Mouse (Mus musculus) kidney, postnatal 0 days (tissue): ENCODE measurements around the gene Tcaf1. TPM values are rescaled to one million over a fixed set of nuclear protein-coding genes. Genes with fewer than 3 reads are reported as not detected.

Source experiments
- ATAC-seq: fragments of 200-750 bp; cut with Nextera tagmentation; replicated peaks from 2 replicates; pipeline ENCODE4 v1.8.0; 2017; ENCODE audit warnings: low read depth, moderate number of reproducible peaks, moderate TSS enrichment, moderate library complexity; ENCODE audit not compliant: low FRiP score
- DNase-seq: peaks from one replicate; pipeline ENCODE4 v3.0.0-alpha.2; 2016; ENCODE audit warnings: low spot score
- H3K27ac ChIP-seq: fragments of 300-500 bp; sonication (generic); 2 replicates; pipeline ENCODE4 v1.5.1; 2014; ENCODE audit warnings: mild to moderate bottlenecking
- H3K27me3 ChIP-seq: fragments of 300-500 bp; sonication (generic); 2 replicates; pipeline ENCODE4 v1.6.1; 2014; ENCODE audit warnings: low read length, mixed read lengths; ENCODE audit not compliant: insufficient read depth
- H3K36me3 ChIP-seq: fragments of 300-500 bp; sonication (generic); 2 replicates; pipeline ENCODE4 v1.6.1; 2014; ENCODE audit warnings: low read length, mixed read lengths; ENCODE audit not compliant: insufficient read depth
- H3K4me1 ChIP-seq: fragments of 300-500 bp; sonication (generic); replicated peaks from 2 replicates; pipeline ENCODE4 v1.6.1; 2014; ENCODE audit warnings: antibody characterized with exemption, low read length, mixed read lengths; ENCODE audit not compliant: insufficient read depth
- H3K4me2 ChIP-seq: fragments of 300-500 bp; sonication (generic); 2 replicates; pipeline ENCODE4 v1.6.1; 2014; ENCODE audit warnings: mild to moderate bottlenecking, low read length, moderate library complexity, mixed read lengths
- H3K4me3 ChIP-seq: fragments of 300-500 bp; sonication (generic); replicated peaks from 2 replicates; pipeline ENCODE4 v1.5.1; 2014; ENCODE audit warnings: low read depth, low read length
- H3K9ac ChIP-seq: fragments of 300-500 bp; sonication (generic); 2 replicates; pipeline ENCODE4 v1.6.1; 2014; ENCODE audit warnings: low read depth, low read length
- H3K9me3 ChIP-seq: fragments of 300-500 bp; sonication (generic); replicated peaks from 2 replicates; pipeline ENCODE4 v1.6.1; 2016; ENCODE audit warnings: low read length, inconsistent platforms, mixed read lengths
- CTCF ChIP-seq: IDR thresholded peaks from 2 replicates; pipeline ENCODE4 v1.5.1; 2016; ENCODE audit warnings: antibody characterized with exemption, low read depth, mild to moderate bottlenecking, moderate library complexity
- WGBS: fragments of 180-500 bp; shearing (Covaris S2); extraction: QIAGEN DNeasy Blood & Tissue Kit; methylation state at CpG from one replicate; pipeline ENCODE4 v1.1.7; 2014; 5-methylcytosine and 5-hydroxymethylcytosine counted together
- polyA plus RNA-seq: library from polyadenylated mRNA; unstranded; fragments of >200 nt; fragmentation: Nextera tagmentation; extraction: Ambion mirVana; gene quantifications from 2 replicates; pipeline ENCODE4 v1.2.1, GENCODE M21; 2015

Gene Tcaf1
- 59.6 and 63.4 TPM in 2 replicates for polyA plus RNA-seq

DNA sequence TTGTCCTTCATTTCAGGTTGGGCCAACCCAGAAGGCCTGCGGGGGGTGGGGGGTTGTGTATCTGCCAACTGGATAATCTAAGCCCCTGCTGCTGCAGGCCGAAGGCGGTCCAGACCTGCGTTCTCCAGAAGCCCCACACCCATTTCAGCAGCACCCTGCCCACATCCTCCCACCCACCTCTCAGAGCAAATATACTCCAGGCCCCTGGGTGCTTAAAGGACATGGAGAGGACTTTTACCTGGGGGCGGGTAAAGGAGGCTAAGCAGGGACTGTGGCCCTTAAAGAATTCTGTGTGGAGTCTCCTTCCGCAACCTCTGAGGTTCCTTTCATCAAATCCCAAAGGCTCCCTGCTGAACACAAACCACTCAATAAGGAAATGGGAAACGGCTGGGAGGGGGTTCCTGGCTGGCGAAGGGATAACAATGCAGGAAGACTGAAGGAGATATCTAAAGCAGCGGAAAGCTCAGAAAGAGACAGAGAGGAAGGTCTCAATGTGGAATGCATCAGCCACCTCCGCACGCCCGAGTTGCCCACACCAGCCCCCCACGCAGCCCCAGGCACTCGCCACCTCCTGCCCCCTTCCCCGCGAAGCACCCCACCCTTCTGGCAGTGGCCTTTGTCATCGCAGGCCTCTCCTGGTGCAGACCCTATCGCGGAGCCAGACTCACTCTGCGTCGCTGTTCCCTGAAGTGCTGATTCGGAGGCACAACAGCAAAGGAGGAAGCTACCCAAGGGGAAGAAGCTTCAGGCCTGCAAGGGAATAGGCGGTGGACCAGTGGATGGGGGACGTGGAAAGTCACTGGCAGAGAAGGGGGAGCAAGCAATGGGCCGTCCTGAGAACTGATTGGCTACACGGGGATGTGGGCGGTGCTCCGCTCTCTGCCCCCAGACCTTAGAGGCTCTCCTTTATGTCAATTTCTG lies at the start of gene Tcaf1:
Tcaf1 (minus strand) TSS at position 798 of the 921 bp plus-strand sequence.
- peak within 1 kb of the TSS; percentile 64 for H3K9ac ChIP-seq
- no peak for TF ChIP-seq CTCF
- H3K4me1 ChIP-seq, result no peaks in the 10 kb centered on the region
- H3K36me3 ChIP-seq, result no peaks in the 10 kb centered on the region
- peak within 1 kb of the TSS; percentile 81 for H3K27ac ChIP-seq
- H3K4me3 ChIP-seq, result peak within 1 kb of the TSS; percentile 77
- DNase-seq (peak; percentile 97), ATAC-seq (peak; percentile 99)
- no peaks in the 10 kb centered on the region for H3K27me3 ChIP-seq
- H3K4me2 ChIP-seq, result peak within 1 kb of the TSS; percentile 78
- H3K9me3 ChIP-seq, result no peaks in the 10 kb centered on the region
- WGBS, result under 1% methylated on average over 28 of the region's 28 CpGs

DNA sequence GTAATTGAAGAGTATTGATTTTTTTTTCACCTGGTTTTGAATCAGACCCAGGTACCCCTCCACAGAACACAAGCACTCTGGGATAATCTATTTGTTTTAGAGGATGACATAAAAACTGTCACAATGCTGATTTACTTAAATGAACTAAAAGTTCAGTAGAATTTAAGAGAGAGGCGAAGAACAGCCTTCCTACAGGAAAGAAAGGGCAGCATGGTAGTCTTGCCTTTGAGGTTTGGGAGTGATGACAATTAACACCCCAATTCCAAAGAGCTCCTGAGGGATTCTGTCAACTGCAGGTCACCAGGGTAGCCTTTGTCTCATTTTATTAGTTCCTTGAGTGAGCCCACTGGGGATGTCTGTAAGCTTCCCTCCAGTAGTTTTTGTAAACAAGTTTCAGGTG lies 46.2 kb upstream of the Tcaf1 start, which contains the start of gene Olfr38:
Olfr38 (plus strand) TSS at position 301 of the 400 bp plus-strand sequence.
- 45% methylated on average over 1 of the region's 1 CpGs for WGBS
- Histone ChIP-seq H3K9ac (no peak within 1 kb of the TSS), H3K4me3 (no peak within 1 kb of the TSS), H3K27me3 (no peaks in the 10 kb centered on the region), H3K36me3 (no peaks in the 10 kb centered on the region), H3K9me3 (no peaks in the 10 kb centered on the region), H3K4me2 (no peak within 1 kb of the TSS), H3K27ac (no peak within 1 kb of the TSS), H3K4me1 (no peaks in the 10 kb centered on the region)
- ATAC-seq, result no peak
- no peak for TF ChIP-seq CTCF
- DNase-seq, result no peak

- TF ChIP-seq CTCF, result no peak
- ATAC-seq, result no peak
- no peaks in the 10 kb centered on the region for H3K4me1 ChIP-seq
These were observed 38.0 kb upstream of the Tcaf1 start for GRCm38 (mm10) chr6:42747846-42748245.

GRCm38 (mm10) chr6:42742303-42742702 lies 32.4 kb upstream of the Tcaf1 start:
- Histone ChIP-seq H3K9ac (no peak overlapping the region), H3K4me1 (no peaks in the 10 kb centered on the region), H3K27me3 (no peaks in the 10 kb centered on the region), H3K9me3 (no peaks in the 10 kb centered on the region), H3K4me2 (no peak overlapping the region), H3K36me3 (no peaks in the 10 kb centered on the region), H3K27ac (no peak overlapping the region), H3K4me3 (no peak overlapping the region)
- DNase-seq (no peak), ATAC-seq (no peak)
- no peak for TF ChIP-seq CTCF
- 48% methylated on average over 5 of the region's 5 CpGs for WGBS

More at GRCm38 (mm10) chr6:42747846-42748245, 38.0 kb upstream of the Tcaf1 start:
- Histone ChIP-seq H3K4me3 (no peak overlapping the region), H3K27ac (no peak overlapping the region), H3K36me3 (no peaks in the 10 kb centered on the region), H3K9ac (no peak overlapping the region), H3K4me2 (no peak overlapping the region), H3K9me3 (no peaks in the 10 kb centered on the region), H3K27me3 (no peaks in the 10 kb centered on the region)
- no peak for DNase-seq

DNA sequence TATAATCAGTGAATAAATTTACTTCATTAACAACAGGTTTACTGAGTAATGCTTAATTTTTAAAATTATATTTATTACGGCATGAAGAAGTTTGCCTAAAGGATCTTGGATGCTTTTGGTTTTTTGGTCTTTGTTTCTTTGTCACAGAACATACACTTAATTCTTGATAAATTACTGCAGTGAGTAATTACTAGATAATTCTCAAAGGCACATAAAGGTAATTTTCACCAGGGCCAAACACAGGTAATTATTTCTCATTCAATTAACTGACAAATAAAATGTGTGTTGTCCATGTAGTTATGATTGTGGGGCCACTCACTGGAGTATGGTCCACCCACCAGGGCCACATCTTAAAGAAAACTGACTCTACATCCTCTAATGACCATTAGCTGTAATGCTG lies 29.2 kb upstream of the Tcaf1 start, which contains the start of gene Olfr453:
Olfr453 (plus strand) TSS at position 301 of the 400 bp plus-strand sequence.
- no peaks in the 10 kb centered on the region for H3K4me1 ChIP-seq
- H3K9me3 ChIP-seq, result no peaks in the 10 kb centered on the region
- no peaks in the 10 kb centered on the region for H3K36me3 ChIP-seq
- H3K27ac ChIP-seq, result no peak within 1 kb of the TSS
- no peak within 1 kb of the TSS for H3K4me3 ChIP-seq
- ATAC-seq, result no peak
- no peak for DNase-seq
- TF ChIP-seq CTCF, result no peak
- H3K27me3 ChIP-seq, result no peaks in the 10 kb centered on the region
- no peak within 1 kb of the TSS for H3K4me2 ChIP-seq
- H3K9ac ChIP-seq, result no peak within 1 kb of the TSS
- 95% methylated on average over 1 of the region's 1 CpGs for WGBS

- no peaks in the 10 kb centered on the region for H3K4me1 ChIP-seq
- no peaks in the 10 kb centered on the region for H3K27me3 ChIP-seq
- no peak overlapping the region for H3K4me3 ChIP-seq
- no peaks in the 10 kb centered on the region for H3K9me3 ChIP-seq
- DNase-seq (no peak), ATAC-seq (no peak)
- no peaks in the 10 kb centered on the region for H3K36me3 ChIP-seq
- H3K9ac ChIP-seq, result no peak overlapping the region
- H3K4me2 ChIP-seq, result no peak overlapping the region
- no peak for TF ChIP-seq CTCF
- H3K27ac ChIP-seq, result no peak overlapping the region
These were observed 8.1 kb upstream of the Tcaf1 start for GRCm38 (mm10) chr6:42717973-42718372.
